Mouse (Mus musculus) hindbrain, embryonic 12.5 days (tissue): ENCODE measurements at regions not wholly inside any gene's neighbourhood (a gene's known extent, or its start where the extent isn't known, plus 50 kb on each side); places are given as distances from the start of the nearest gene placed in this dataset.
A peak's percentile ranks its signal among the peaks of the same experiment; 100 is the strongest.

Experiments used
- ATAC-seq: fragments of 200-750 bp; cut with Nextera tagmentation; 2 replicates; pipeline ENCODE4 v1.8.0; 2017; ENCODE audit warnings: moderate TSS enrichment; ENCODE audit not compliant: low FRiP score
- H3K27ac ChIP-seq: fragments of 300-500 bp; sonication (generic); 2 replicates; pipeline ENCODE4 v1.5.1; 2016; ENCODE audit warnings: mild to moderate bottlenecking
- H3K27me3 ChIP-seq: fragments of 300-500 bp; sonication (generic); 2 replicates; pipeline ENCODE4 v1.6.1; 2016; ENCODE audit warnings: mild to moderate bottlenecking
- H3K36me3 ChIP-seq: fragments of 300-500 bp; sonication (generic); 2 replicates; pipeline ENCODE4 v1.6.1; 2016; ENCODE audit warnings: mild to moderate bottlenecking
- H3K4me1 ChIP-seq: fragments of 300-500 bp; sonication (generic); 2 replicates; pipeline ENCODE4 v1.6.1; 2016
- H3K4me2 ChIP-seq: fragments of 300-500 bp; sonication (generic); replicated peaks from 2 replicates; pipeline ENCODE4 v1.6.1; 2016; ENCODE audit warnings: mild to moderate bottlenecking
- H3K4me3 ChIP-seq: fragments of 300-500 bp; sonication (generic); 2 replicates; pipeline ENCODE4 v1.5.1; 2016; ENCODE audit warnings: mild to moderate bottlenecking
- H3K9ac ChIP-seq: fragments of 300-500 bp; sonication (generic); 2 replicates; pipeline ENCODE4 v1.6.1; 2016; ENCODE audit warnings: mild to moderate bottlenecking, moderate library complexity
- H3K9me3 ChIP-seq: fragments of 300-500 bp; sonication (generic); replicated peaks from 2 replicates; pipeline ENCODE4 v1.6.1; 2016; ENCODE audit warnings: mild to moderate bottlenecking
- WGBS: fragments of 180-500 bp; shearing (Covaris S2); methylation state at CpG from one replicate; pipeline ENCODE4 v1.1.7; 2016; 5-methylcytosine and 5-hydroxymethylcytosine counted together

DNA sequence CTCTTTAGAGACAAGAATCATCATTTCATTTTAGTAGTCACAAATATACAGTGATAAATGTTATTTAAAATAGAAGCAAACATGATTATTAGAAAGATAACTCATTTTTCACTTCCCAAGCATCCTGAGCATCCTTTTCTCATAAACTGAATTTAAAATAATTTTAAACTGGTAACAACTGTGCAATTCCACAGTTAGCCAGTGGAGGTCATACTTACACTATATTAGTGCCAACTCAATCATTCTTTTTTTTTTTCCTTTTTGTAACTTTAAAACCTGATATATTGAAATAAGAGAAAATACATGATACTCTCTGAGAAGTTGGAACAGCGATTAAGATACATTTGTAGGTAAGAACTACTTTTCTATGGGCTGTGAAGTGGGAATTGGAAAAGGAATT lies 113.2 kb upstream of the Gm17509 start:
- H3K4me3 ChIP-seq: no peak overlapping the region
- no peaks in the 10 kb centered on the region for H3K4me1 ChIP-seq
- no peaks in the 10 kb centered on the region for H3K9me3 ChIP-seq
- H3K27me3 ChIP-seq: no peaks in the 10 kb centered on the region
- no peak overlapping the region for H3K9ac ChIP-seq
- WGBS: 21% methylated on average over 1 of the region's 1 CpGs
- no peak overlapping the region for H3K4me2 ChIP-seq
- H3K36me3 ChIP-seq: no peaks in the 10 kb centered on the region
- H3K27ac ChIP-seq: no peak overlapping the region
- no peak for ATAC-seq

GRCm38 (mm10) chr13:117334539-117334938 lies 113.7 kb upstream of the Gm17509 start:
- no peaks in the 10 kb centered on the region for H3K27me3 ChIP-seq
- no peak overlapping the region for H3K4me3 ChIP-seq
- H3K4me1 ChIP-seq: no peaks in the 10 kb centered on the region
- ATAC-seq: no peak
- H3K4me2 ChIP-seq: no peak overlapping the region
- 88% methylated on average over 5 of the region's 5 CpGs for WGBS
- H3K9me3 ChIP-seq: no peaks in the 10 kb centered on the region
- H3K27ac ChIP-seq: no peak overlapping the region
- no peak overlapping the region for H3K9ac ChIP-seq
- H3K36me3 ChIP-seq: no peaks in the 10 kb centered on the region

GRCm38 (mm10) chr13:117381086-117381595 lies 160.3 kb upstream of the Gm17509 start:
- no peaks in the 10 kb centered on the region for H3K9me3 ChIP-seq
- 72% methylated on average over 4 of the region's 4 CpGs for WGBS

DNA sequence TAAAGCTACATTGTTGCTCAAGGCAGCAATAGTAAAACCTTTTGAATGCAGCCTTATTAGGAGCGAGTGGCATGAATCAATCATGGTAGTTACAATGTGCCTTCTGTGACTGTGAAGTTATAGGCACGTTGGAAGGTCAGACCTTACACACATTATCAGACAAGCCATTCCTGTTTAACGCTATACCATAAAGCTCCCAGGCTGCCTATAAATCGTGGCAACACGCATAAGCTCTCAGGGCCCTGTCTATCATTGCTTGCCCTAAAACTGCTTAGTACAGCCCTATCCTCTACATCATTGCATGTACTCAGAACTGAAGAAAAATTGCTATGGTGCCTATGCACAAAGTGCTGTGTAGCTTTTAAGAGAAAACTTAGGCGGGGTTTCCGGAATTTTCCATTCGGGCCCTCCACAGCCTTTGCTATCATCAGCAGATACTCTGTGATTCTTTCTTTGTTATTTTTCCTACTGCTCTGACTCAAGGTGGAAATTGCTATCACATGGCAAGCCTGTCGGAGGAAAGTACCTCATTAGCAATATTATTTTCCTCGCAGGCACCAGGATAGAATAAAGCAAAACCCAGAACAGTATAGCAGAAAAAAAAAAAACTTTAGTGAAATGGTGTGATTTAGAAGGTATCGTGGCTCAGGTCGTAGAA lies 162.7 kb upstream of the Gm17509 start:
- no peak for ATAC-seq
- Histone ChIP-seq H3K36me3 (no peaks in the 10 kb centered on the region), H3K4me2 (no peak overlapping the region), H3K9me3 (no peaks in the 10 kb centered on the region), H3K4me1 (no peaks in the 10 kb centered on the region), H3K27me3 (no peaks in the 10 kb centered on the region), H3K9ac (no peak overlapping the region), H3K27ac (no peak overlapping the region), H3K4me3 (no peak overlapping the region)
- WGBS: 83% methylated on average over 12 of the region's 12 CpGs

More at GRCm38 (mm10) chr13:117381086-117381595, 160.3 kb upstream of the Gm17509 start:
- ATAC-seq: no peak
- no peaks in the 10 kb centered on the region for H3K36me3 ChIP-seq
- H3K4me3 ChIP-seq: no peak overlapping the region
- no peak overlapping the region for H3K27ac ChIP-seq
- no peaks in the 10 kb centered on the region for H3K4me1 ChIP-seq
- H3K27me3 ChIP-seq: no peaks in the 10 kb centered on the region
- no peak overlapping the region for H3K4me2 ChIP-seq
- H3K9ac ChIP-seq: no peak overlapping the region

DNA sequence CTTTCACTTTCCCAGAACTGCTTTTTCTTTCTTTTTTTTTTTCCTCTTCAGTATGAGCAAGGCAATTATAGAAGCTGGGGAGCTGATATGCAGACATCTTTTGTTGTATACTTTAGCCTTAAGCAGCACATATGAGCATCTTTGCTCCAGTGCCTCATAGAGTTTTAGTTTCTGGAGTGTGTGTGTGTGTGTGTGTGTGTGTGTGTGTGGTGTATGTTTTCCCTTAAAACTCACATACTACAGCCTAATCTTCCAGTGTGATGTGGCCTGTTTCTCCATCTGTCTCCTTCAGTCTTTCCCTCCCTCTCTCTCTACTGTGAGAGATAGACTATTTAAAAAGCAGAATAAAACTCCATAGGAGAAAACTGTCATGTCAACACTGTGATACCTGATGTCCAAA lies 169.4 kb upstream of the Gm17509 start:
- H3K9me3 ChIP-seq: no peaks in the 10 kb centered on the region
- H3K4me1 ChIP-seq: no peaks in the 10 kb centered on the region
- H3K27me3 ChIP-seq: no peaks in the 10 kb centered on the region
- H3K4me2 ChIP-seq: no peak overlapping the region
- no peaks in the 10 kb centered on the region for H3K36me3 ChIP-seq
- H3K27ac ChIP-seq: no peak overlapping the region
- no peak overlapping the region for H3K9ac ChIP-seq
- H3K4me3 ChIP-seq: no peak overlapping the region
- ATAC-seq: no peak

DNA sequence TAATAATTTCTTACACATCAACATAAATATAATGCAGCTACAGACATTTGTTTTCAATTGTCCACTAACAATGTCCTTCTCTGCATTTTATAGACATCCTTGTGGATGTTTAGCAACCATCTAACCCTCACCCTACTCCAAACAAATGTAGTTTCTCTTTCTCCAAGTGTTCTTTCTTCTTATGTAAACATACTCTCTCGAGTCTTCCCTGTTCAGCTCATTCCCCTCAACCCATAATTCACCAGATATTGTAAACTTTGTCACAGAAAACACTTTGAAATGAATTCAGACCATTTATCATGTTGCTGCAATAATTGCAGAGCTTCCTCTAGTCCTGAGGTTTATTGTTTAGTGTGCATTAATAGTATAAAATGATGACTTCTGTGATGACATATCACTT lies 172.6 kb upstream of the Gm17509 start:
- WGBS: 56% methylated on average over 1 of the region's 1 CpGs
- H3K4me1 ChIP-seq: no peaks in the 10 kb centered on the region
- H3K4me3 ChIP-seq: no peak overlapping the region
- H3K36me3 ChIP-seq: no peaks in the 10 kb centered on the region
- H3K27ac ChIP-seq: no peak overlapping the region
- H3K9ac ChIP-seq: no peak overlapping the region
- H3K27me3 ChIP-seq: no peaks in the 10 kb centered on the region
- H3K9me3 ChIP-seq: no peaks in the 10 kb centered on the region
- no peak overlapping the region for H3K4me2 ChIP-seq
- ATAC-seq: no peak

GRCm38 (mm10) chr13:117401245-117401644 lies 180.4 kb upstream of the Gm17509 start:
- no peak for ATAC-seq
- no peaks in the 10 kb centered on the region for H3K36me3 ChIP-seq
- no peak overlapping the region for H3K4me2 ChIP-seq
- 78% methylated on average over 4 of the region's 4 CpGs for WGBS
- no peaks in the 10 kb centered on the region for H3K4me1 ChIP-seq
- H3K9me3 ChIP-seq: no peaks in the 10 kb centered on the region
- no peaks in the 10 kb centered on the region for H3K27me3 ChIP-seq
- H3K27ac ChIP-seq: no peak overlapping the region
- H3K9ac ChIP-seq: no peak overlapping the region
- no peak overlapping the region for H3K4me3 ChIP-seq

DNA sequence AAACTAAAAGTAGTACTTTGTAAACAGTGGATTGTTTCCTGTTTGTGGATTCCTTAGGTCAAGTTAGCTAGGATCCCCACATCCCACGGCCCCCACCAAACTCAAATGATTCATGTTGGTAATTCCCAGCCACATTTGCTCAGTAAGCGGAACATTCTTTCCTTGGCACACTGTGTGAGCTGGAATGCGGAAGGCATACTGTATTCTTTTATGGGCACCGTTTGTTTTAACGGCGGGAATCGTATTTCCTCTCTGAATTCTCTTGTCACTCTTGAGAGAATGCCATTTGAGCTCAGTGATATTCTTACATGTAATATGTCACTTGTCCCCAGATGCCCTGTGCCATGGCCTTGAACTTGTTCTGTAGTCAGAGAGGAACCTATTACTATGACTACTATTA lies 189.1 kb upstream of the Gm17509 start:
- WGBS: 71% methylated on average over 7 of the region's 7 CpGs
- ATAC-seq: no peak
- H3K4me3 ChIP-seq: no peak overlapping the region
- H3K27me3 ChIP-seq: no peaks in the 10 kb centered on the region
- no peak overlapping the region for H3K4me2 ChIP-seq
- no peak overlapping the region for H3K9ac ChIP-seq
- no peaks in the 10 kb centered on the region for H3K4me1 ChIP-seq
- H3K27ac ChIP-seq: no peak overlapping the region
- no peaks in the 10 kb centered on the region for H3K36me3 ChIP-seq
- no peaks in the 10 kb centered on the region for H3K9me3 ChIP-seq

DNA sequence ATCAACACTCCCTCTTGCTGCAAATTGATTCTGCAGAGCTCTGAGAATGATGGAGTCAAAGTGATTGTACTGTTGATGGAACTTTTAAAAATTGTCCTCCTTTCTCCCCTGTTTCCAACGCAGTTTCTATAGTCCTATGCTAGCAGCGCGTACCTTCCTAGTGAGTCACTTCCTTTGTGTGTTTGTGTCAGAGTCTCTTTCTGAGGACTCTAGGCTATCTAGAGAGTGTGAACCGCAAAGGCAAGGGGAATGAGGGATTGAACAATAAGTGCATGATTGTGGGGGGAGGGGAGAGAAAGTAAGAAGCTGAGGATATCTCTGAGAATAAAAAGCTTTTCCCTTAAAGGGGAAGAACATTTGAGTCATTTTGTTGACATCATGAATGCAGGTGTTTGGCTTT lies 188.5 kb upstream of the Hcn1 start:
- no peak for ATAC-seq
- Histone ChIP-seq H3K36me3 (no peaks in the 10 kb centered on the region), H3K4me2 (no peak overlapping the region), H3K9me3 (no peaks in the 10 kb centered on the region), H3K9ac (no peak overlapping the region), H3K4me1 (no peaks in the 10 kb centered on the region), H3K4me3 (no peak overlapping the region), H3K27ac (no peak overlapping the region), H3K27me3 (no peaks in the 10 kb centered on the region)
- WGBS: 71% methylated on average over 4 of the region's 4 CpGs

GRCm38 (mm10) chr13:117423558-117423957 lies 178.6 kb upstream of the Hcn1 start:
- H3K4me3 ChIP-seq: no peak overlapping the region
- H3K9ac ChIP-seq: no peak overlapping the region
- no peak overlapping the region for H3K27ac ChIP-seq
- no peaks in the 10 kb centered on the region for H3K9me3 ChIP-seq
- no peaks in the 10 kb centered on the region for H3K27me3 ChIP-seq
- no peak overlapping the region for H3K4me2 ChIP-seq
- no peak for ATAC-seq
- H3K36me3 ChIP-seq: no peaks in the 10 kb centered on the region
- no peaks in the 10 kb centered on the region for H3K4me1 ChIP-seq
- WGBS: 90% methylated on average over 4 of the region's 4 CpGs

GRCm38 (mm10) chr13:117425015-117425414 lies 177.1 kb upstream of the Hcn1 start:
- Histone ChIP-seq H3K4me3 (no peak overlapping the region), H3K9ac (no peak overlapping the region), H3K9me3 (no peaks in the 10 kb centered on the region), H3K27ac (no peak overlapping the region), H3K27me3 (no peaks in the 10 kb centered on the region), H3K36me3 (no peaks in the 10 kb centered on the region), H3K4me1 (no peaks in the 10 kb centered on the region), H3K4me2 (no peak overlapping the region)
- 0 out of 2 replicates have a peak, but pooled peaks have one; percentile 32 for ATAC-seq
- WGBS: 86% methylated on average over 1 of the region's 1 CpGs

DNA sequence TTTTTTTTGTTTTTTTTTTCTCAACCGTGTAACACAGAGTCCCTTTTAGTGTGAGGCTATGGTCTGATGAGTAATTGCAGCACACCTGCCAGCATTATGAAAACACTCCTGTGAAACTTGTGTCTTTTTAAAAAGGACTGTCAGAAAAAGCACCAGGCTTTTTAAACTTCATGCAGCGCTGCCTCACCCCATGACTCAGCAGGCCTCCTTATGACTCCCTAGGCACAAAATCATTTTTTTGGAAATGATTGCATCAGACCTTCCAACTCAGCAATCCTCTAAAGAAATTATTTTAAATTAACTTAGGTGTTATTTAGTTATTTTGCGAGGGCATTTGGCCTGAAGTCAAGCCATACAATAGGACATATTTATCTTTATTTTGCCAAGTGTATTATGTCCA lies 134.7 kb upstream of the Hcn1 start:
- no peak overlapping the region for H3K4me2 ChIP-seq
- H3K9ac ChIP-seq: no peak overlapping the region
- ATAC-seq: no peak
- no peaks in the 10 kb centered on the region for H3K9me3 ChIP-seq
- no peaks in the 10 kb centered on the region for H3K4me1 ChIP-seq
- H3K27ac ChIP-seq: no peak overlapping the region
- H3K36me3 ChIP-seq: no peaks in the 10 kb centered on the region
- WGBS: 79% methylated on average over 3 of the region's 3 CpGs
- H3K27me3 ChIP-seq: no peaks in the 10 kb centered on the region
- H3K4me3 ChIP-seq: no peak overlapping the region

DNA sequence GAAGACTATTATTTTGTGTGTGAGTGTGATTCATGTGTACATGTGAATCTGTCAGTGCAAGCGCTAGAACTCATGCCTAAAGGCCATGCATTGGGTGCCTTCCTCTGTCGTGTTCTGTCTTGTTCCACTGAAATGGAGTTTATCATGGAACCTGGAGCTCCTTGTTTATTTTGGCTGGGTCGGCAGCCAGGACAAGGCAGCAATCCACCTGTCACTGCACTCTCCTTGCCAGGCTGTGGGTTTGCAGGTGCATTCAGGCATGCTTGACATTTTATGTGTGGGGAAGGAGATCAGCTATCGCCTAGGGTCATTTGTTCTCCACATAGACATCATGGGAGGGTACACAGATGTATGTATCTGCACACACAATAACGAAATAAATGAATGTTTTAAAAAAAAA lies 129.4 kb upstream of the Hcn1 start:
- Histone ChIP-seq H3K4me1 (no peaks in the 10 kb centered on the region), H3K4me2 (no peak overlapping the region), H3K9ac (no peak overlapping the region), H3K36me3 (no peaks in the 10 kb centered on the region), H3K27ac (no peak overlapping the region), H3K4me3 (no peak overlapping the region), H3K9me3 (no peaks in the 10 kb centered on the region), H3K27me3 (no peaks in the 10 kb centered on the region)
- 84% methylated on average over 5 of the region's 5 CpGs for WGBS
- ATAC-seq: no peak
